11 mouse cellular contexts compared by ENCODE assay signal in genomic region chr16:92825204-92825843, GRCm38 (mm10). TPM values are rescaled to one million over a fixed set of nuclear protein-coding genes. Genes with fewer than 3 reads are reported as not detected.
DNase-seq lines count a peak whose midpoint lies in the region; ATAC-seq and TF ChIP-seq lines count a peak whose summit lies in the region.
"Had no signal": no experiment of that assay in that cellular context is flagged by ENCODE, and none has a peak within 500 bp of the region (broad histone marks: within the 10 kb centered on the region; RNA-seq: fewer than 3 reads in every experiment).

No protein-coding gene starts in this region.

- H3K4me2 ChIP-seq in lung, embryonic 16.5 days (ENCODE audit: low read depth, low read length) = peak overlapping the region; percentile 33
- no peak overlapping the region for H3K4me2 ChIP-seq in embryonic facial prominence, embryonic 14.5 days (ENCODE audit: low read depth, low read length)

- no peaks in the 10 kb centered on the region for H3K9me3 ChIP-seq in lung, embryonic 16.5 days (ENCODE audit: control insufficient read depth, low read length)
- H3K9me3 ChIP-seq in embryonic facial prominence, embryonic 14.5 days (ENCODE audit: control insufficient read depth, low read length) = no peaks in the 10 kb centered on the region
- H3K9me3 ChIP-seq: forebrain, embryonic 10.5 days had no signal

- 45% methylated on average over 18 of the region's 18 CpGs for WGBS in lung, embryonic 16.5 days
- WGBS in embryonic facial prominence, embryonic 14.5 days = 78% methylated on average over 18 of the region's 18 CpGs

- no peaks in the 10 kb centered on the region for H3K27me3 ChIP-seq in lung, embryonic 16.5 days (ENCODE audit: control insufficient read depth, insufficient read depth, low read depth, low read length)
- no peaks in the 10 kb centered on the region for H3K27me3 ChIP-seq in embryonic facial prominence, embryonic 14.5 days (replicated peaks; ENCODE audit: control insufficient read depth, insufficient read depth, low read length)
- H3K27me3 ChIP-seq: Patski had no signal

- no peak overlapping the region; the same call in 1 of the 2 replicates for H3K27ac ChIP-seq in lung, embryonic 16.5 days (ENCODE audit: low read length)
- H3K27ac ChIP-seq in embryonic facial prominence, embryonic 14.5 days (replicated peaks; ENCODE audit: low read depth, low read length) = 0 out of 2 replicates have a peak overlapping the region, but pooled peaks have one; percentile 8
- H3K27ac ChIP-seq in left cerebral cortex, adult 2 months = no peak overlapping the region
- H3K27ac ChIP-seq: forebrain, embryonic 10.5 days had no signal

- intact Hi-C loops in left cerebral cortex, adult 2 months (cut with DNase I) = no loop called here

- ATAC-seq in lung, embryonic 16.5 days (ENCODE audit: low read depth) = 0 out of 2 replicates have a peak, but pooled peaks have one; percentile 24
- no peak for ATAC-seq in embryonic facial prominence, embryonic 14.5 days (ENCODE audit: low read depth)
- peak; percentile 2; the same call in 1 of the 2 replicates for ATAC-seq in megakaryocyte, adult 5-6 weeks (ENCODE audit: poor library complexity, severe bottlenecking)

- H3K9ac ChIP-seq in lung, embryonic 16.5 days (ENCODE audit: low read length) = peak overlapping the region; percentile 39; the same call in 1 of the 2 replicates
- no peak overlapping the region for H3K9ac ChIP-seq in embryonic facial prominence, embryonic 14.5 days (ENCODE audit: low read depth, low read length)

- H3K4me1 ChIP-seq in lung, embryonic 16.5 days (replicated peaks; ENCODE audit: control insufficient read depth, insufficient read depth, low read length) = no peaks in the 10 kb centered on the region; the same call in 1 of the 2 replicates
- peaks cover 25% of the 10 kb centered on the region for H3K4me1 ChIP-seq in embryonic facial prominence, embryonic 14.5 days (ENCODE audit: control insufficient read depth, insufficient read depth, low read length)

- no peaks in the 10 kb centered on the region for H3K36me3 ChIP-seq in lung, embryonic 16.5 days (ENCODE audit: control insufficient read depth, insufficient read depth, low read length)
- H3K36me3 ChIP-seq in embryonic facial prominence, embryonic 14.5 days (ENCODE audit: control insufficient read depth, insufficient read depth, low read length) = no peaks in the 10 kb centered on the region
- H3K36me3 ChIP-seq: forebrain, embryonic 10.5 days had no signal

- peak overlapping the region; percentile 21 for H3K4me3 ChIP-seq in lung, embryonic 16.5 days (ENCODE audit: low read length)
- no peak overlapping the region for H3K4me3 ChIP-seq in embryonic facial prominence, embryonic 14.5 days (ENCODE audit: low read depth, low read length)
- no peak overlapping the region for H3K4me3 ChIP-seq in left cerebral cortex, adult 2 months
- H3K4me3 ChIP-seq: forebrain, embryonic 10.5 days had no signal

- DNase-seq in lung, postnatal 36 days = no peak
- DNase-seq in embryonic facial prominence, embryonic 14.5 days (ENCODE audit: low spot score) = no peak
- peak; percentile 56 for DNase-seq in thymus, postnatal 14 days
- DNase-seq in left cerebral cortex, adult 2 months (ENCODE audit: extremely low spot score in 1 of 2, low spot score in 2 of 2) = no peak
- DNase-seq in adrenal gland, adult 2 months = no peak
- no peak for DNase-seq in adrenal gland, postnatal 14 days
- DNase-seq: kidney, postnatal 4 days had no signal

- no peak for TF ChIP-seq CTCF in left cerebral cortex, adult 2 months (IDR thresholded peaks at IDR 0.05)

RNA-seq across cellular contexts. Expression of gene Runx1, which starts 0.6 kb away (rescaled TPM):
- 9.4 and 10.9 TPM in 2 replicates for polyA plus RNA-seq in lung, embryonic 16.5 days (2015; fragmentation: Nextera tagmentation; extraction: Ambion mirVana)
- 13.7 and 13.9 TPM in 2 replicates for polyA plus RNA-seq in embryonic facial prominence, embryonic 14.5 days (2014; fragmentation: Nextera tagmentation; extraction: Ambion mirVana)
- total RNA-seq in megakaryocyte, adult 5-6 weeks (2015) = 93.4 and 112 TPM in 2 replicates
- 44.7 and 61.5 TPM in 2 replicates for total RNA-seq in megakaryocyte, adult 5-6 weeks (2017)
- 1 to 10 TPM; 1.3 to 1.7 TPM for total RNA-seq in left cerebral cortex, adult 2 months (2021)
- 1 to 10 TPM; 3.6 to 4.9 TPM for total RNA-seq in adrenal gland, adult 2 months (2021)
- 4.2 and 6.2 TPM in 2 replicates for polyA plus RNA-seq in adrenal gland, adult 2 months (2012; rRNA removed)
- total RNA-seq in adrenal gland, postnatal 14 days (2021) = 4.7 and 9.5 TPM in 2 replicates
